Mouse (Mus musculus) spleen, adult 2 months (tissue): Measurements from ENCODE around the gene Arhgdia.

Experiments used
- CTCF ChIP-seq: fragments of 200-500 bp; IDR thresholded peaks from 2 replicates; pipeline ENCODE4 v1.5.1; 2011; ENCODE audit warnings: mild to moderate bottlenecking, inconsistent platforms; ENCODE audit not compliant: insufficient read depth, insufficient read length, insufficient replicate concordance; ENCODE audit errors: extremely low read depth
- POLR2A ChIP-seq: fragments of 200-500 bp; IDR thresholded peaks from 2 replicates; pipeline ENCODE4 v1.6.1; 2011; ENCODE audit warnings: low read depth, low read length, inconsistent platforms

DNA sequence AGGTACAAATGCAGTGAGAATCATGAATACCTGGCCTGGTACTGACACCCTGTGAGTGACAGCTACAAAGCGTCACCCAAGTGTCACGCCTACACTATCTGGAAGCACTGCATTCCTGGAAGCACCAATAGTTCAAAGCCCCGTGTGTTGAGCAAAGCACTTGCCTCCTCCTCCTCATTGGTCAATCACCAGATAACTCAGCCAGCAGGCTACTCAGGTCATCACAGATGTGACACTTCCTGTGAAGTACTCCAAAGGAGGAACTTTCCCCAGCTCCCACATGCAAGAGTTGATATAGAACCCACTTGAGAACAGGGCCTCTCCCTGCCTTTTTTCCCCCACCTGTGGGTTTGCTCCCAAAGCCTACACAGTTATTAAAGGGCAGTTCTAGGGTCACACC lies 10.3 kb downstream of the Arhgdia start:
- no peak for TF ChIP-seq CTCF
- no peak for TF ChIP-seq POLR2A
